Mouse (Mus musculus) liver, postnatal 0 days (tissue): ENCODE results near the gene Arhgef3. TPM values are rescaled to one million over a fixed set of nuclear protein-coding genes. Genes with fewer than 3 reads are reported as not detected.

ENCODE experiments used
- ATAC-seq: fragments of 200-750 bp; cut with Nextera tagmentation; 2 replicates; pipeline ENCODE4 v1.8.0; 2017; ENCODE audit warnings: mild to moderate bottlenecking, moderate library complexity
- DNase-seq: peaks from one replicate; pipeline ENCODE4 v3.0.0-alpha.2; 2016
- H3K27ac ChIP-seq: fragments of 300-500 bp; sonication (generic); 2 replicates; pipeline ENCODE4 v1.5.1; 2014; ENCODE audit warnings: antibody characterized with exemption, moderate library complexity, mild to moderate bottlenecking, low read depth
- H3K27me3 ChIP-seq: fragments of 300-500 bp; sonication (generic); 2 replicates; pipeline ENCODE4 v1.6.1; 2014; ENCODE audit warnings: low read length, control low read depth, mixed read lengths; ENCODE audit not compliant: insufficient read depth
- H3K36me3 ChIP-seq: fragments of 300-500 bp; sonication (generic); replicated peaks from 2 replicates; pipeline ENCODE4 v1.6.1; 2014; ENCODE audit warnings: mild to moderate bottlenecking, control low read depth, low read length, moderate library complexity, mixed read lengths; ENCODE audit not compliant: insufficient read depth
- H3K4me1 ChIP-seq: fragments of 300-500 bp; sonication (generic); 2 replicates; pipeline ENCODE4 v1.6.1; 2014; ENCODE audit warnings: antibody characterized with exemption, mild to moderate bottlenecking, control low read depth; ENCODE audit not compliant: insufficient read depth
- H3K4me2 ChIP-seq: fragments of 300-500 bp; sonication (generic); 2 replicates; pipeline ENCODE4 v1.6.1; 2014; ENCODE audit warnings: low read depth, mild to moderate bottlenecking, low read length, moderate library complexity, mixed read lengths
- H3K4me3 ChIP-seq: fragments of 300-500 bp; sonication (generic); 2 replicates; pipeline ENCODE4 v1.5.1; 2014; ENCODE audit warnings: low read depth, low read length
- H3K9ac ChIP-seq: fragments of 300-500 bp; sonication (generic); replicated peaks from 2 replicates; pipeline ENCODE4 v1.6.1; 2014; ENCODE audit warnings: mild to moderate bottlenecking, moderate library complexity
- H3K9me3 ChIP-seq: fragments of 300-500 bp; sonication (generic); 2 replicates; pipeline ENCODE4 v1.6.1; 2016; ENCODE audit warnings: mild to moderate bottlenecking, control low read depth, low read length, mixed read lengths
- CTCF ChIP-seq: sonication (generic); IDR thresholded peaks from 2 replicates; pipeline ENCODE4 v1.5.1; 2016; ENCODE audit warnings: antibody characterized with exemption, low read depth
- EP300 ChIP-seq: IDR thresholded peaks from 2 replicates; pipeline ENCODE4 v1.6.1; 2016; ENCODE audit warnings: antibody characterized with exemption, low read depth, mild to moderate bottlenecking
- WGBS: fragments of 180-500 bp; shearing (Covaris S2); extraction: QIAGEN DNeasy Blood & Tissue Kit; methylation state at CpG from one replicate; pipeline ENCODE4 v1.1.7; 2014; ENCODE audit not compliant: insufficient replicate concordance; 5-methylcytosine and 5-hydroxymethylcytosine counted together
- polyA plus RNA-seq: library from polyadenylated mRNA; unstranded; fragments of >200 nt; fragmentation: Nextera tagmentation; extraction: Ambion mirVana; gene quantifications from 2 replicates; pipeline ENCODE4 v1.2.1, GENCODE M21; 2015

Arhgef3 gene
- polyA plus RNA-seq, 1 experiment from 2014 or later: 11.4 TPM

DNA sequence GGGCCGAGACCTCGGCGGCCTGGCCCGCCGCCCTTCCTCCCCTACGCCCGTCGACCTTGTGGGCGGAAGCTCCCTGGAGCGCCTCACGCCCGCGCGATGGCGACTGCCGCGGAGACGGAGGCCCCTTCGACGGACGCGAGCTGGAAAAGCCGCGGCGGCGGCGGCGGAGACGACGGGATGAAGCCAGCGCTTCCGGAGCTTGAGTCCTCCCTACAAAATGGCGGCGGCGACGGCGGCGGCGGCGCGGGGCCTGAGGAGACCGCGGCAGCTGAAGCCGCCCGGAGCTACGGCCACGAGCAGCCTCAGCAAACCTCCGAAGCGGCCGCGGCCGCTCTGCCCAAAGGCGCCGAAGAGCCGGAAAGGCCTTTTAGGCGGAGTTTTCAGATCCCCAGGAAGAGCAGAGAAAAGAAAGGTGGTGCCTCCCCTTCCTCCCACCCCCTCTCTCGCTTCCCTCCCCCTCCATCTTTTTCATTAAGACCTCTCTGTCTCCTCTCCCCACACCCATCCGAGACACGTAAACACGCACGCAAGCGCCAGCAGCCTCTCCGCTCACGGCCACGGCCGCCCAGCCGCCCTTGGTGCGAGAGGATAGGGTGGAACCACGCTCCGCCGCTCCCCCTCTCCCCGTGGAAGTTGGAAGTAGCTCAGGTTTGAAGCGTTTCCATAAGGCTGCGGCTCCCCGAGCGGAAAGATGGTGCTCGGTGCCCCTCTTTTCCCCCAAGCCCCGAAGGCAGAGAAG, 314.4 kb downstream of the Arhgef3 start:
- ATAC-seq (peak; percentile 80), DNase-seq (peak; percentile 83)
- H3K4me1 ChIP-seq: peaks cover 5% of the 10 kb centered on the region; the same call in 1 of the 2 replicates
- 0 out of 2 replicates have a peak, but pooled peaks have one; percentile 1 for TF ChIP-seq CTCF
- no peak for TF ChIP-seq EP300
- 3% methylated on average over 74 of the region's 78 CpGs for WGBS
- H3K4me2 ChIP-seq: peak overlapping the region; percentile 87
- H3K27ac ChIP-seq: peak overlapping the region; percentile 100
- H3K27me3 ChIP-seq: no peaks in the 10 kb centered on the region
- peaks cover 9% of the 10 kb centered on the region; the same call in 1 of the 2 replicates for H3K9me3 ChIP-seq
- H3K9ac ChIP-seq: peak overlapping the region; percentile 94
- peaks cover 3% of the 10 kb centered on the region; the same call in 1 of the 2 replicates for H3K36me3 ChIP-seq
- H3K4me3 ChIP-seq: peak overlapping the region; percentile 76

DNA sequence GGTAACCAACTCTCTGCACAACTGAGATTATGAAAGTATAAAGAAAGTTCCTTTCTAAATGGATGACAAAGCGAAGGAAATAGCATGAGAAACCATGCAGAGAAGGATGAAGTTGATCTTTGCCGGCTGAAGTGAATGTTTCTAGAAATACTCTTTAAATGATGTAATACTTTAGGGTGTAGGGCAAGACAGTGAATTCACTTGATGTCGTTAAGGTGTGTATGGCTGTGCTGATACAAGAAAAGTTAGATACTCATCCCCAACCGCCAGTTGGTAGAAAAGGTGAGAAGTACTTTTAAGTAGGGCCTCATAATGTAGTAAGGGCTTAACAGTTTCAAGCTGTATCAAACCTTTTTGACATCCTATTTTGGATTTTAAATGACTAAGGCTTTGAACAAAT, 315.6 kb downstream of the Arhgef3 start:
- Histone ChIP-seq H3K36me3 (peaks cover 3% of the 10 kb centered on the region; the same call in 1 of the 2 replicates), H3K9me3 (peaks cover 4% of the 10 kb centered on the region; the same call in 1 of the 2 replicates), H3K27me3 (no peaks in the 10 kb centered on the region), H3K9ac (no peak overlapping the region), H3K4me3 (peak overlapping the region; percentile 76), H3K4me1 (peaks cover 7% of the 10 kb centered on the region; the same call in 1 of the 2 replicates), H3K4me2 (peak overlapping the region; percentile 87), H3K27ac (no peak overlapping the region)
- 80% methylated on average over 4 of the region's 4 CpGs for WGBS
- ATAC-seq: no peak
- no peak for DNase-seq
- no peak for TF ChIP-seq CTCF
- TF ChIP-seq EP300: no peak

DNA sequence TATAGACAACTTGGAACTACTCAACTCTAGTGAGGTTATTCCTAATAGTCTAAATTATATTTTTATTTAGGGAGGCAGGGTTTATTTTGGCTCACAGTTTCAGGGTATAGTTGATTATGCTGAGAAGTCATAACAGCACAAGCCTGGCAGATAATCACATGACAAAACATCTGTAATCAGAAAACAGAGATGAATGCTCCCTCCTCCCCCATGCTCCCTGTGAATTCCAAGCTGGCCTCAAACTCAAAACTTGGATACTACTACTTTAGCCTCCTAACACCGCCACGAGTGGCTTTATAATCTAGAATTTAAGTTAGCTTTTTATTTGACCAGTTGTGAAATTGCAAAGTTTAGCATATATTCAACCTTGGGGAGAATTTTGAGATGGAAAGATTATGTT, 317.4 kb downstream of the Arhgef3 start:
- H3K4me2 ChIP-seq: no peak overlapping the region
- TF ChIP-seq EP300 (no peak), CTCF (no peak)

DNA sequence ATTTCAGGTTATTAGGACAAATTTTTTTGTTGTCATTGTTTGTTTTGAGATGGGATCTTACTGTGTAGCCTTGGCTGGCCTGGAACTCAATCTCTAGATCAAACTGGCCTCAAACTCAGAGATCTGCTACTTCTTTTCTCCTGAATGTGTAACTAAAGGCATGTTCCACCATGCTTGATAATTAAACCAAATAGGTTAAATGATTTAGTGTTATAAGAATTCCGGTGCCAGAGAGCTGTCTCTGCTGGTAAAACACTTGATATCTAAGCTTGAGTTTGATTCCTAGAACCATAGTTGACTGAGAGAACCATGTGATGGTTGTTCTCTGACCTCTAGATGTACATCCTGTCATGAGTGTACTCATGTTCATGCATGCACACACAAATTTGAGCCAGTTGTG, 321.4 kb downstream of the Arhgef3 start:
- Histone ChIP-seq H3K4me3 (no peak overlapping the region), H3K9ac (no peak overlapping the region), H3K4me2 (no peak overlapping the region), H3K4me1 (peaks cover 3% of the 10 kb centered on the region; the same call in 1 of the 2 replicates), H3K36me3 (peaks cover 11% of the 10 kb centered on the region), H3K27me3 (no peaks in the 10 kb centered on the region), H3K9me3 (no peaks in the 10 kb centered on the region), H3K27ac (no peak overlapping the region)
- DNase-seq: no peak
- no peak for ATAC-seq
- TF ChIP-seq CTCF (no peak), EP300 (no peak)
- WGBS: 90% methylated on average over 1 of the region's 1 CpGs

More for the DNA sequence above, 317.4 kb downstream of the Arhgef3 start:
- DNase-seq: no peak
- no peak overlapping the region for H3K4me3 ChIP-seq
- H3K4me1 ChIP-seq: peaks cover 7% of the 10 kb centered on the region; the same call in 1 of the 2 replicates
- no peaks in the 10 kb centered on the region for H3K27me3 ChIP-seq
- no peak overlapping the region for H3K27ac ChIP-seq
- WGBS: 95% methylated on average over 2 of the region's 2 CpGs
- peaks cover 3% of the 10 kb centered on the region; the same call in 1 of the 2 replicates for H3K36me3 ChIP-seq
- peaks cover 4% of the 10 kb centered on the region; the same call in 1 of the 2 replicates for H3K9me3 ChIP-seq
- ATAC-seq: no peak
- H3K9ac ChIP-seq: no peak overlapping the region

DNA sequence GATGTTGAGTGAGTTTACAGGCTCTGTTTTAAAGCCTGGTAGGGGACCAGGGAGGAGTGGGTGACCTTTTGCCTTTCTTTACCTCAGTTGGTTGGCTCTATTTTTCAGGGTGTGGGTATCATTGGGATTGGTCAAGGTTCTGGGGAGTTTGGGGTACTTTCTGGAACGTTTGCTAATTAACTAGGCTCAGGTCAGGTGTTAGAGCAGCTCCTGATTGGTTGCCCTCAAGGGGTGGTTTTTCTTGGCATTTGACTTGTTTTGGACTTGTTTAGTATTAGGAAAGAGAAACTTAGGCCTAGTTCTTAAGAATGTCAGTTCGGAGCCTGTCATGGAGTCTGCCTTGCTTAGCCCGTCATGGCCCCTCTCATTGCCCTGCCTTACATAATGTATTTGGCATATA, 322.1 kb downstream of the Arhgef3 start:
- no peak overlapping the region for H3K4me2 ChIP-seq
- no peak overlapping the region for H3K4me3 ChIP-seq
- no peak overlapping the region for H3K9ac ChIP-seq
- H3K4me1 ChIP-seq: 0 out of 2 replicates have a peak, but pooled peaks cover 3% of the 10 kb centered on the region
- TF ChIP-seq CTCF (no peak), EP300 (no peak)
- H3K27ac ChIP-seq: no peak overlapping the region
- H3K36me3 ChIP-seq: peaks cover 10% of the 10 kb centered on the region
- 79% methylated on average over 3 of the region's 3 CpGs for WGBS
- ATAC-seq: peak; percentile 29; the same call in 1 of the 2 replicates
- DNase-seq: no peak
- H3K27me3 ChIP-seq: no peaks in the 10 kb centered on the region
- no peaks in the 10 kb centered on the region for H3K9me3 ChIP-seq

DNA sequence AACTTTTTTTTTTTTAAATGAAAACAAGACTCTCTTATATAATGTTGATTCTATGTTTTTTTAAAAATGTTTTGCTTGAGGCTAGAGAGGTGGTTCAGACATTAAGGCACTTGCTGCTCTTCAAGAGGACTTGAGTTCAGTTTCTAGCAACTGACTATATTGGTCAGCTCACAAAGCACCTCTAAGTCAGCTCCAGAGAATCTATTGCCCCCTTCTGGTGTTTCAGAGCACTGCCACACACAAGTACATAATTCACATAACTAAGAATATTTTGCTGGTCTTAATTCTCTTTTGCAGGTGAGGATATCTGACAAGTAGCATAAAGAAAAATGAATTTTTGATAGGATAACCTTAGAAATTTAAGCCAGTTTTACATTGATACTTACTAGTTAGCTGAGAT, 326.2 kb downstream of the Arhgef3 start:
- no peak overlapping the region for H3K9ac ChIP-seq
- no peaks in the 10 kb centered on the region for H3K9me3 ChIP-seq
- H3K36me3 ChIP-seq: peaks cover 38% of the 10 kb centered on the region
- no peak overlapping the region for H3K27ac ChIP-seq
- H3K4me2 ChIP-seq: no peak overlapping the region
- TF ChIP-seq EP300 (no peak), CTCF (peak; percentile 47)
- H3K4me3 ChIP-seq: no peak overlapping the region
- no peaks in the 10 kb centered on the region for H3K4me1 ChIP-seq
- DNase-seq (no peak), ATAC-seq (no peak)
- H3K27me3 ChIP-seq: no peaks in the 10 kb centered on the region
